Mouse (Mus musculus): ENCODE data around the gene Col12a1. TPM values are rescaled to one million over a fixed set of nuclear protein-coding genes. Genes with fewer than 3 reads are reported as not detected.
"Not testable (repeated sequence)": the region's sequence is repeated elsewhere in the genome, so short reads cannot be mapped to it uniquely, and the experiment has no call there.

The Col12a1 gene
- polyA plus RNA-seq, 1 experiment from 2014 or later: 38.6 TPM

DNA sequence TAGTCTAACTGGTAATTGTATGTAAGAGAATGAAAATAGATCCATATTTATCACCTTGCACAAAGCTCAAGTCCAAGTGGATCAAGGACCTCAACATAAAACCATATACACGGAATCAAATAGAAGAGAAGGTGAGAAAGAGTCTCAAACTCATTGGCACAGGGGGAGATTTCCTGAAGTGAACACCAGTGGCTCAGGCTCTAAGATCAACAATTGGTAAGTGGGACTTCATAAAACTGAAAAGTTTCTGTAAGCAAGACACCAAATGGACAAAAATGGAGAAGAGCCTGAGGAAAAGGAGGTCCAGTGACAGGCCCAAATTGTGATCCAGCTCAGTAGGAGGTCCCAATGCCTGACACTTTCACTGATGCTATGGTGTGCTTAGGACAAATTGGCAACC is 49.8 kb downstream of the Col12a1 start:
- H3K9me3 ChIP-seq (ENCODE audit: control insufficient read depth, low read length); H3K9ac ChIP-seq (ENCODE audit: low read depth, low read length); H3K36me3 ChIP-seq (ENCODE audit: control insufficient read depth, insufficient read depth, low read length); H3K4me3 ChIP-seq (ENCODE audit: low read length); H3K4me1 ChIP-seq (ENCODE audit: control insufficient read depth, insufficient read depth, low read length); ATAC-seq (ENCODE audit: low FRiP score, low TSS enrichment); H3K27ac ChIP-seq (ENCODE audit: low read depth, low read length); H3K27me3 ChIP-seq (ENCODE audit: control insufficient read depth, insufficient read depth, low read length); H3K4me2 ChIP-seq (replicated peaks; ENCODE audit: low read depth, low read length): not testable (repeated sequence)
- WGBS: 83% methylated on average over 1 of the region's 1 CpGs

- H3K4me1 ChIP-seq (ENCODE audit: control insufficient read depth, insufficient read depth, low read length): no peaks in the 10 kb centered on the region
- no peak overlapping the region for H3K27ac ChIP-seq (ENCODE audit: low read depth, low read length)
- WGBS: 89% methylated on average over 16 of the region's 16 CpGs
- H3K4me2 ChIP-seq (replicated peaks; ENCODE audit: low read depth, low read length): no peak overlapping the region
- no peaks in the 10 kb centered on the region; the same call in 1 of the 2 replicates for H3K36me3 ChIP-seq (ENCODE audit: control insufficient read depth, insufficient read depth, low read length)
- no peak overlapping the region for H3K9ac ChIP-seq (ENCODE audit: low read depth, low read length)
- H3K9me3 ChIP-seq (ENCODE audit: control insufficient read depth, low read length): no peaks in the 10 kb centered on the region
- no peaks in the 10 kb centered on the region for H3K27me3 ChIP-seq (ENCODE audit: control insufficient read depth, insufficient read depth, low read length)
- H3K4me3 ChIP-seq (ENCODE audit: low read length): no peak overlapping the region
- ATAC-seq (ENCODE audit: low FRiP score, low TSS enrichment): no peak
These were observed 65.1 kb downstream of the Col12a1 start for GRCm38 (mm10) chr9:79653327-79654150.

- Histone ChIP-seq H3K4me3 (ENCODE audit: low read length) (no peak overlapping the region), H3K4me1 (ENCODE audit: control insufficient read depth, insufficient read depth, low read length) (no peaks in the 10 kb centered on the region), H3K9ac (ENCODE audit: low read depth, low read length) (no peak overlapping the region), H3K9me3 (ENCODE audit: control insufficient read depth, low read length) (no peaks in the 10 kb centered on the region), H3K36me3 (ENCODE audit: control insufficient read depth, insufficient read depth, low read length) (no peaks in the 10 kb centered on the region; the same call in 1 of the 2 replicates), H3K27ac (ENCODE audit: low read depth, low read length) (no peak overlapping the region), H3K27me3 (ENCODE audit: control insufficient read depth, insufficient read depth, low read length) (no peaks in the 10 kb centered on the region), H3K4me2 (replicated peaks; ENCODE audit: low read depth, low read length) (no peak overlapping the region)
- WGBS: 87% methylated on average over 9 of the region's 9 CpGs
- no peak for ATAC-seq (ENCODE audit: low FRiP score, low TSS enrichment)
These were observed 70.0 kb downstream of the Col12a1 start for GRCm38 (mm10) chr9:79648587-79648986.

DNA sequence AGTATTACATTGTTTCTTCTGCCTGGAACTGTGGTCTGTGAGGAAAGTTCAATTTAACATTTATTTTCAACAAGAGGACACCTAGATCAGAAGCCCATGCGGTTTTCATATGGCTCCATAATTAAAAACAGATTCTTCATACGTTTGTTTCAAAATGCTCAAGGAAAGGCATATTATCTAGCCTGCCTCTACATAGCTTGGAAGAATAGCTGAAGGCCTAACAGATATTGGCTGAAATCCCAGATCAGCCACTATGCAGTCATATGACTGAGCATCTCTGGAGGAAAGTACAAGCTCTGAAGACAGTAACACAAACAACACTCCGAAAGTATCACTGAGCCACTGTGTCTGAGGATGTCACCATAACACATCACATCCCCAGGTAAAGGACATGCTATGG is 72.9 kb downstream of the Col12a1 start:
- WGBS: 74% methylated on average over 3 of the region's 3 CpGs
- Histone ChIP-seq H3K27ac (ENCODE audit: low read depth, low read length) (no peak overlapping the region), H3K4me1 (ENCODE audit: control insufficient read depth, insufficient read depth, low read length) (no peaks in the 10 kb centered on the region), H3K27me3 (ENCODE audit: control insufficient read depth, insufficient read depth, low read length) (no peaks in the 10 kb centered on the region), H3K36me3 (ENCODE audit: control insufficient read depth, insufficient read depth, low read length) (no peaks in the 10 kb centered on the region; the same call in 1 of the 2 replicates), H3K4me3 (ENCODE audit: low read length) (no peak overlapping the region), H3K9ac (ENCODE audit: low read depth, low read length) (no peak overlapping the region), H3K4me2 (replicated peaks; ENCODE audit: low read depth, low read length) (no peak overlapping the region), H3K9me3 (ENCODE audit: control insufficient read depth, low read length) (no peaks in the 10 kb centered on the region)
- no peak for ATAC-seq (ENCODE audit: low FRiP score, low TSS enrichment)

DNA sequence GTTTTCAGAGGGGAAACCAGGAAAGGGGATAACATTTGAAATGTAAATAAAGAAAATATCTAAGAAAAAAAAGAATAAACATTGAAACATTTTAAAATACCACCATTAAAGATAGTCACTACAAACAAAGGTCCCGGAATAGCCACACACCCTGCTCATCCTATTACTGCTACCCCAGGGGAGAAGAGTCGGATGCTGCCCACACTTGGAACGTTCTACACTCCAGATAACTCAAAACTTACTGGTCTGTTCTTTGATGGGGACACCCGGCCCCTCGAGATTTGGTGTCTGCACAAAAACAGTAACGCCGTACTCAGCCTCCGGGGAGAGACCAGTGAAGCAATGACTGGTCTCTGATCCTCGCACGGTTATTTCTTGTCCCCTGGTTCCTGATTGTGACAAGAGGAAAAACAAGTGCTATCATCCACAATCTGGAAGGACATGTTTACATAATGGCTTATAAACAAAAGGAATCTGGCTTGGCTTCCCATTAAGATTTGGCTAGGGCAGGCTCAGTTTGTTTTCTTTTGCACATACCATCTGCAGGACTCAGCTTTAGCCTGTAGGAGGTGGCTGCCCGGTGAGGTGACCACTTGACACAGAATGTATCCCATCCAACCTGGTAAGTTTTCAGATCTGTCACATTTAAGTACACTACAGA is 79.1 kb downstream of the Col12a1 start:
- no peaks in the 10 kb centered on the region; the same call in 1 of the 2 replicates for H3K36me3 ChIP-seq (ENCODE audit: control insufficient read depth, insufficient read depth, low read length)
- H3K4me2 ChIP-seq (replicated peaks; ENCODE audit: low read depth, low read length): no peak overlapping the region
- ATAC-seq (ENCODE audit: low FRiP score, low TSS enrichment): no peak
- H3K4me1 ChIP-seq (ENCODE audit: control insufficient read depth, insufficient read depth, low read length): no peaks in the 10 kb centered on the region
- H3K27me3 ChIP-seq (ENCODE audit: control insufficient read depth, insufficient read depth, low read length): no peaks in the 10 kb centered on the region
- H3K27ac ChIP-seq (ENCODE audit: low read depth, low read length): no peak overlapping the region
- H3K9ac ChIP-seq (ENCODE audit: low read depth, low read length): no peak overlapping the region
- no peaks in the 10 kb centered on the region for H3K9me3 ChIP-seq (ENCODE audit: control insufficient read depth, low read length)
- H3K4me3 ChIP-seq (ENCODE audit: low read length): no peak overlapping the region
- WGBS: 73% methylated on average over 11 of the region's 11 CpGs

DNA sequence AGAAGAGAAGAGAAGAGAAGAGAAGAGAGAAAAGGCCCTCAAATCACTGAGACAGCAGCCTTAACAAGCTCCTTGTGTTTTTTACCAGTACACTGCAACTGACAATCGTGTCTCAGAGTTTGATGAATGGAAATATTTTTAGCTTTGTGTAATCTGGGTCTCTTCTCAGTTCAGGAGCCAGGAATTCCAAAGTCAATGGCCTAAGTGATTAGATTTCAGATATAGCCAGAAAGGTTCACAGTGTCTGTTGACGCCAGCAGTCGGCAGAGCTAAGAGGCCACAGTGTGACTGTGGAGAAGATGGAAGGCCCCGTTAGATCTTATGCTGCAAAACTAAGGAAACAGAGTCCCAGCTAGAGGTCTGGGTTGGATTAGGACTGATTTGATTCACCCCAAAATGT is 80.8 kb downstream of the Col12a1 start:
- Histone ChIP-seq H3K4me1 (ENCODE audit: control insufficient read depth, insufficient read depth, low read length) (no peaks in the 10 kb centered on the region), H3K4me2 (replicated peaks; ENCODE audit: low read depth, low read length) (no peak overlapping the region), H3K4me3 (ENCODE audit: low read length) (no peak overlapping the region), H3K9me3 (ENCODE audit: control insufficient read depth, low read length) (no peaks in the 10 kb centered on the region), H3K27me3 (ENCODE audit: control insufficient read depth, insufficient read depth, low read length) (no peaks in the 10 kb centered on the region), H3K27ac (ENCODE audit: low read depth, low read length) (no peak overlapping the region), H3K36me3 (ENCODE audit: control insufficient read depth, insufficient read depth, low read length) (no peaks in the 10 kb centered on the region; the same call in 1 of the 2 replicates), H3K9ac (ENCODE audit: low read depth, low read length) (no peak overlapping the region)
- no peak for ATAC-seq (ENCODE audit: low FRiP score, low TSS enrichment)
- WGBS: 58% methylated on average over 4 of the region's 4 CpGs

DNA sequence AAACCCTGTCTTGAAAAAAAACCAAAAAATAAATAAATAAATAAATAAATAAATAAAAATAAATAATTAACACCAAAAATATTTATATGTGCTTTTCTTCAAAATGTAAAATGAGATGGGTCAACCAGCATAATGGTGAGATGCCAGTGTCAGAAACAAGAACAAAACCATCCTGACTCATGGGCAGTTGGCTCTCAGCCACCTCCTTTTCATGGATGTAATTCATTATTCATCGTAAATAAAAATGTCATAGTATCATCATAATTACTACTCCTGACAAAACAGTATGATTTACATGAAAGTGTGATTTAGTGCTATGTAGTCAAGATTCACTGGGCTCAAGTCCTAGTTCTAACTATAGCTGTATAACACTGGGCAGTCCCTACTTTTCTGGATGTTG is 84.6 kb downstream of the Col12a1 start:
- H3K36me3 ChIP-seq (ENCODE audit: control insufficient read depth, insufficient read depth, low read length): no peaks in the 10 kb centered on the region; the same call in 1 of the 2 replicates
- H3K4me3 ChIP-seq (ENCODE audit: low read length): no peak overlapping the region
- no peak overlapping the region for H3K27ac ChIP-seq (ENCODE audit: low read depth, low read length)
- no peak for ATAC-seq (ENCODE audit: low FRiP score, low TSS enrichment)
- WGBS: 89% methylated on average over 1 of the region's 1 CpGs
- no peak overlapping the region for H3K9ac ChIP-seq (ENCODE audit: low read depth, low read length)
- H3K4me1 ChIP-seq (ENCODE audit: control insufficient read depth, insufficient read depth, low read length): no peaks in the 10 kb centered on the region
- H3K4me2 ChIP-seq (replicated peaks; ENCODE audit: low read depth, low read length): no peak overlapping the region
- no peaks in the 10 kb centered on the region for H3K27me3 ChIP-seq (ENCODE audit: control insufficient read depth, insufficient read depth, low read length)
- H3K9me3 ChIP-seq (ENCODE audit: control insufficient read depth, low read length): no peaks in the 10 kb centered on the region

DNA sequence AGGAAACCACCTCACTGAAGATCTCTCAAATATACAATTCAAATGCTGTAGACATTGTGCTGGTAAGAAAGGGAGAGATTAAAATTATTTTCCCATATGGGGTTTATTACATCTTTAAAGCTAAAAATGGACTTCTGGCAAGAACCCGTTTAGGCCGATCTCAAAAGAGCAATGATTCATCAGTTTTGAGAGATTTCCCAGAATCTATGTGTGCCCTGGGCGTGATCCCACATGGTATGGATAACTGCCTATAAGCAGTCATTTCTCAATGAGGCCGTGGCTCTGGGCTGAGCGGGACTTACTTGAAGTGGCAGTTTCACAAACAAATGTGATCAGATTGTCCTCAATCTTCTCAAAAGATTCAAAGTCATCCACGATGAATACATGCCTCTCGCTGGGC is 87.4 kb downstream of the Col12a1 start:
- Histone ChIP-seq H3K4me2 (replicated peaks; ENCODE audit: low read depth, low read length) (no peak overlapping the region), H3K27ac (ENCODE audit: low read depth, low read length) (no peak overlapping the region), H3K36me3 (ENCODE audit: control insufficient read depth, insufficient read depth, low read length) (no peaks in the 10 kb centered on the region; the same call in 1 of the 2 replicates), H3K4me1 (ENCODE audit: control insufficient read depth, insufficient read depth, low read length) (no peaks in the 10 kb centered on the region), H3K27me3 (ENCODE audit: control insufficient read depth, insufficient read depth, low read length) (no peaks in the 10 kb centered on the region), H3K9ac (ENCODE audit: low read depth, low read length) (no peak overlapping the region), H3K9me3 (ENCODE audit: control insufficient read depth, low read length) (no peaks in the 10 kb centered on the region), H3K4me3 (ENCODE audit: low read length) (no peak overlapping the region)
- 94% methylated on average over 7 of the region's 7 CpGs for WGBS
- no peak for ATAC-seq (ENCODE audit: low FRiP score, low TSS enrichment)

All from kidney, embryonic 14.5 days (tissue).